Mouse (Mus musculus): Measurements from ENCODE around the gene A930018P22Rik.

Gene A930018P22Rik

DNA sequence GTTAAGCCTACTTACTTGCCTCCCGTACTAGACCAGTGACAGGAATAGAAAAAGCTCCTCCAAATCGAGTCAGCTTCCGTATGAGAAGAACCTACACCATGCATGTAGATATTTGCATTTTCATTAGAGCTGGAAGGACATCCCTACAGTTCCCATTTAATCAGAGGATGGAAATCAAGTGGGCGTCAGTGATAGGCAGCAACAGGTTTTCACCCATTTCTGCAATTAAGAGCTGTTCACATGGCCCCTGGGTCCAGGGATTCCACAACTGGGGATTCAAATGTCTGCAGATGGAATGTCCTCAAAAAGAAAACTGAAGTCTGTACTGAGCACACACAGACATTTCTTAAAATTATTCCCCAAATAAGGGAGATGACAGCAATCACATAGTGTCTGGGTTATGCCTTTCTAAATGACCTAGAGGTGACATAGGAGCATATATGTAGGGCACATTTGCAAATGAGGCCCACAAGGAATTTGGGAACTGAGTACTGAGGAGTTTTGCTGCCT is 41.5 kb downstream of the A930018P22Rik start:
- DNase-seq = no peak

- no peak for DNase-seq
Observed at GRCm38 (mm10) chr2:104165631-104166030, 43.1 kb downstream of the A930018P22Rik start.

DNA sequence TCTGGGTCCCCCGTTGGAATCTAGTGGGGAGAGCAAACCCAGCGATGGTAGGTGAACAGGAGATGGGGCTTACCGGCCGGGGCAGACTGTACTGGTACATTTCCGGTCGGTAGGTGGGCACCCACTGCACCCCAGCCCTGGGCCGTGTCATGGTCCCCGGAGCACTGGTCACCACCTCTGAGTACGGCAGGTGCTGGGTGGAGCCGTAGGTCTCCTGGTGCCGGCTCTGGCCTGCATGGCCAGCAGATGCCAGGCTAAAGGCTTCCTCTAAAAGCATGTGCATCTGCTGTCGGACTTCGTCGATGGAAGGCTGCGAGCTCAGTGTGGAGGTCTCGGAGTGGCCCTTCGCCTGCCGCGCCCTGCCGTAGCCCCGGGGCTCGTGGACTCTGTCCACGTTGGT is 45.2 kb downstream of the A930018P22Rik start:
- DNase-seq = no peak

GRCm38 (mm10) chr2:104168186-104168896 is 45.8 kb downstream of the A930018P22Rik start:
- DNase-seq = no peak

GRCm38 (mm10) chr2:104172695-104173348 is 50.3 kb downstream of the A930018P22Rik start:
- DNase-seq = no peak

DNA sequence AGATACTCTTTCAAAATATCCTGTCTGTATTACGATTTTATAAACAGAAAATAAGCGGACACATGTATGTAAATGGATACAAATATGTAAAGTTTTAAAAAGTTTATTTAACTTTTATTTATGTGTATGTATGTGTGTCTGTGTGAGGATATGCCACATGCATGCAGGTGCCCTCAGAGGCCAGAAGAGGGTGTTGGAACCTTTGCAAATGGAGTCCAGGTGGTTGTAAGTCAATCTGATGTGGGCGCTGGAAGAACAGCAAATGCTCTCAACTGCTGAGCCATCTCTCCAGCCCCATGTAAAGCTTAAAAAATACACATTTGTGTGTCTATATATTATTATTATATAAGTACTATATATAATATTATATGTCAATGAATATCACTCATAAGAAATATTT is 50.9 kb downstream of the A930018P22Rik start:
- no peak for DNase-seq
